Mouse (Mus musculus) embryonic fibroblast, embryonic 13.5 days (primary cell): Measurements from ENCODE around the gene Pithd1.

Experiments
- CTCF ChIP-seq: IDR thresholded peaks from 2 replicates; pipeline ENCODE4 v1.5.1; 2011; ENCODE audit warnings: mild to moderate bottlenecking, control low read depth, low read length, moderate library complexity, borderline replicate concordance; ENCODE audit not compliant: insufficient read depth
- POLR2A ChIP-seq: IDR thresholded peaks from 2 replicates; pipeline ENCODE4 v1.6.1; 2011; ENCODE audit warnings: low read depth, mild to moderate bottlenecking, control low read depth, low read length, moderate library complexity

DNA sequence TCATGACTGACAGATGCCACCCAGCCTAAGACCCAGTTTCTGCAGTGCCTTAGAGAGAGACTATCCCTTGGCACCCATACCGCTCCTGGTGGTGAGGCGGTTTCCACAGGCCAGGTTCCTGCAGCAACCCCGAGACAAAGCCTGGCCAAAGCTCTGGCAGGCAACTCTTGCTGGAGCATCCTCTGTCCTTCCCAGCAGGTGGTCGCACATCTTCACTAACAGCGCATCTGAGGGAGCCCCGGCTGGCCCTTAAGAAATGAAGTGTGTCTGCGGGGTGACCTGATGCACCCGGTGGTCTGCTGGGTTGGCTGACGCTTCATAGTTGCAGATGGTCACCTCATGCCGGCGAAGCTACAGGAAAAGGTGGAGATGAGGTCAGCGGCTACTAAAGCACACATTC is 10.9 kb downstream of the Pithd1 start:
- TF ChIP-seq POLR2A (no peak), CTCF (no peak)
